Mouse (Mus musculus) midbrain, embryonic 14.5 days (tissue): Measurements from ENCODE around the gene Leng1. TPM values are rescaled to one million over a fixed set of nuclear protein-coding genes. Genes with fewer than 3 reads are reported as not detected.
"Not testable (repeated sequence)": the region's sequence is repeated elsewhere in the genome, so short reads cannot be mapped to it uniquely, and the experiment has no call there.

Experiments used
- ATAC-seq: fragments of 200-750 bp; cut with Nextera tagmentation; 2 replicates; pipeline ENCODE4 v1.8.0; 2017; ENCODE audit warnings: moderate number of reproducible peaks, moderate library complexity; ENCODE audit not compliant: low FRiP score, low TSS enrichment
- DNase-seq: peaks from one replicate; pipeline ENCODE4 v3.0.0-alpha.2; 2015
- H3K27ac ChIP-seq: fragments of 300-500 bp; sonication (generic); replicated peaks from 2 replicates; pipeline ENCODE4 v1.5.1; 2014; ENCODE audit warnings: mild to moderate bottlenecking, low read depth, low read length, moderate library complexity
- H3K27me3 ChIP-seq: fragments of 300-500 bp; sonication (generic); 2 replicates; pipeline ENCODE4 v1.6.1; 2014; ENCODE audit warnings: low read length, control low read depth, mixed read lengths; ENCODE audit not compliant: control insufficient read depth, insufficient read depth
- H3K36me3 ChIP-seq: fragments of 300-500 bp; sonication (generic); 2 replicates; pipeline ENCODE4 v1.6.1; 2014; ENCODE audit warnings: low read length, control low read depth; ENCODE audit not compliant: control insufficient read depth, insufficient read depth
- H3K4me1 ChIP-seq: fragments of 300-500 bp; sonication (generic); 2 replicates; pipeline ENCODE4 v1.6.1; 2014; ENCODE audit warnings: mild to moderate bottlenecking, antibody characterized with exemption, low read length, control low read depth; ENCODE audit not compliant: control insufficient read depth, insufficient read depth
- H3K4me2 ChIP-seq: fragments of 300-500 bp; sonication (generic); 2 replicates; pipeline ENCODE4 v1.6.1; 2014; ENCODE audit warnings: mild to moderate bottlenecking, low read length, moderate library complexity
- H3K4me3 ChIP-seq: fragments of 300-500 bp; sonication (generic); replicated peaks from 2 replicates; pipeline ENCODE4 v1.5.1; 2014; ENCODE audit warnings: low read depth, low read length
- H3K9ac ChIP-seq: fragments of 300-500 bp; sonication (generic); replicated peaks from 2 replicates; pipeline ENCODE4 v1.6.1; 2014; ENCODE audit warnings: mild to moderate bottlenecking, low read length, moderate library complexity
- H3K9me3 ChIP-seq: fragments of 300-500 bp; sonication (generic); 2 replicates; pipeline ENCODE4 v1.6.1; 2016; ENCODE audit warnings: low read length, control low read depth, mixed read lengths; ENCODE audit not compliant: control insufficient read depth
- WGBS: fragments of 180-500 bp; shearing (Covaris S2); extraction: QIAGEN DNeasy Blood & Tissue Kit; methylation state at CpG from one replicate; pipeline ENCODE4 v1.1.7; 2014; 5-methylcytosine and 5-hydroxymethylcytosine counted together
- polyA plus RNA-seq: library from polyadenylated mRNA; unstranded; fragments of >200 nt; fragmentation: Nextera tagmentation; extraction: Ambion mirVana; gene quantifications from 2 replicates; pipeline ENCODE4 v1.2.1, GENCODE M21; 2014

Leng1 gene
- polyA plus RNA-seq, 1 experiment from 2014 or later = 10.6 TPM

- peaks cover 13% of the 10 kb centered on the region for H3K4me1 ChIP-seq
- peaks cover 39% of the 10 kb centered on the region for H3K36me3 ChIP-seq
- ATAC-seq (no peak), DNase-seq (no peak)
- H3K27me3 ChIP-seq = no peaks in the 10 kb centered on the region
- H3K9ac ChIP-seq = peak overlapping the region; percentile 80; the same call in 1 of the 2 replicates
- 41% methylated on average over 6 of the region's 6 CpGs for whole genome bisulfite sequencing
- peak overlapping the region; percentile 95 for H3K4me2 ChIP-seq
- 0 out of 2 replicates have a peak overlapping the region, but pooled peaks have one; percentile 32 for H3K27ac ChIP-seq
- H3K9me3 ChIP-seq = no peaks in the 10 kb centered on the region
- H3K4me3 ChIP-seq = peak overlapping the region; percentile 84
These were observed 40.3 kb upstream of the Leng1 start for GRCm38 (mm10) chr7:3705911-3706310.

- peaks cover 13% of the 10 kb centered on the region for H3K4me1 ChIP-seq
These were observed 39.8 kb upstream of the Leng1 start for GRCm38 (mm10) chr7:3705461-3705860.

GRCm38 (mm10) chr7:3704475-3704874 is 38.8 kb upstream of the Leng1 start:
- ATAC-seq (peak; percentile 29), DNase-seq (no peak)
- H3K36me3 ChIP-seq = peaks cover 51% of the 10 kb centered on the region
- peak overlapping the region; percentile 95 for H3K27ac ChIP-seq
- no peaks in the 10 kb centered on the region for H3K9me3 ChIP-seq
- no peaks in the 10 kb centered on the region for H3K27me3 ChIP-seq
- H3K4me2 ChIP-seq = peak overlapping the region; percentile 95
- H3K9ac ChIP-seq = peak overlapping the region; percentile 80
- WGBS = under 1% methylated on average over 20 of the region's 20 CpGs
- peak overlapping the region; percentile 84 for H3K4me3 ChIP-seq
- H3K4me1 ChIP-seq = peaks cover 13% of the 10 kb centered on the region

More at GRCm38 (mm10) chr7:3705461-3705860, 39.8 kb upstream of the Leng1 start:
- not testable (repeated sequence) for DNase-seq, H3K9me3 ChIP-seq, ATAC-seq, H3K27me3 ChIP-seq, H3K27ac ChIP-seq
- H3K9ac ChIP-seq = peak overlapping the region; percentile 80
- peak overlapping the region; percentile 84 for H3K4me3 ChIP-seq
- H3K4me2 ChIP-seq = peak overlapping the region; percentile 95
- WGBS = 3% methylated on average over 6 of the region's 7 CpGs
- H3K36me3 ChIP-seq = peaks cover 43% of the 10 kb centered on the region

GRCm38 (mm10) chr7:3703879-3704441 is 38.3 kb upstream of the Leng1 start, which contains the start of gene Rps9:
Rps9 (plus strand) TSS chr7:3703993.
- 2% methylated on average over 42 of the region's 42 CpGs for WGBS
- Histone ChIP-seq H3K4me3 (peak within 1 kb of the TSS; percentile 84), H3K27me3 (no peaks in the 10 kb centered on the region), H3K4me1 (peaks cover 13% of the 10 kb centered on the region), H3K9ac (peak within 1 kb of the TSS; percentile 80), H3K4me2 (peak within 1 kb of the TSS; percentile 95), H3K9me3 (no peaks in the 10 kb centered on the region), H3K36me3 (peaks cover 54% of the 10 kb centered on the region), H3K27ac (peak within 1 kb of the TSS; percentile 95)
- DNase-seq (peak; percentile 99), ATAC-seq (peak; percentile 95)

- peak overlapping the region; percentile 84 for H3K4me3 ChIP-seq
- 18% methylated on average over 6 of the region's 6 CpGs for WGBS
- no peaks in the 10 kb centered on the region for H3K9me3 ChIP-seq
- peak; percentile 47 for ATAC-seq
- peak overlapping the region; percentile 95 for H3K27ac ChIP-seq
- H3K36me3 ChIP-seq = peaks cover 58% of the 10 kb centered on the region
- peak overlapping the region; percentile 80 for H3K9ac ChIP-seq
- no peaks in the 10 kb centered on the region for H3K27me3 ChIP-seq
- DNase-seq = no peak
- peak overlapping the region; percentile 95 for H3K4me2 ChIP-seq
- peaks cover 13% of the 10 kb centered on the region for H3K4me1 ChIP-seq
These were observed 37.7 kb upstream of the Leng1 start for GRCm38 (mm10) chr7:3703148-3703878.

GRCm38 (mm10) chr7:3698471-3698870 is 32.8 kb upstream of the Leng1 start:
- DNase-seq (no peak), ATAC-seq (no peak)
- Histone ChIP-seq H3K4me2 (no peak overlapping the region), H3K9ac (no peak overlapping the region), H3K9me3 (no peaks in the 10 kb centered on the region), H3K4me3 (no peak overlapping the region), H3K4me1 (peaks cover 10% of the 10 kb centered on the region), H3K27me3 (no peaks in the 10 kb centered on the region), H3K27ac (no peak overlapping the region), H3K36me3 (peaks cover 49% of the 10 kb centered on the region)
- WGBS = 95% methylated on average over 6 of the region's 6 CpGs

- not testable (repeated sequence) for ATAC-seq, H3K9me3 ChIP-seq, DNase-seq, H3K27me3 ChIP-seq
- Histone ChIP-seq H3K4me1 (peaks cover 17% of the 10 kb centered on the region), H3K4me2 (peak overlapping the region; percentile 75), H3K9ac (peak overlapping the region; percentile 77), H3K4me3 (peak overlapping the region; percentile 73), H3K36me3 (peaks cover 32% of the 10 kb centered on the region), H3K27ac (peak overlapping the region; percentile 92)
- 5% methylated on average over 9 of the region's 9 CpGs for WGBS
These were observed 29.3 kb upstream of the Leng1 start for GRCm38 (mm10) chr7:3694949-3695305.

- under 1% methylated on average over 54 of the region's 55 CpGs for WGBS
- DNase-seq = peak; percentile 77
- Histone ChIP-seq H3K27ac (peak overlapping the region; percentile 92), H3K4me3 (peak overlapping the region; percentile 73), H3K36me3 (peaks cover 27% of the 10 kb centered on the region), H3K4me2 (peak overlapping the region; percentile 75), H3K9ac (peak overlapping the region; percentile 77), H3K4me1 (peaks cover 17% of the 10 kb centered on the region), H3K27me3 (no peaks in the 10 kb centered on the region), H3K9me3 (no peaks in the 10 kb centered on the region)
- ATAC-seq = peak; percentile 44
These were observed 28.7 kb upstream of the Leng1 start for GRCm38 (mm10) chr7:3694076-3694948.
